Mouse (Mus musculus) hindbrain, embryonic 16.5 days (tissue): Measurements from ENCODE around the gene Snx6. TPM values are rescaled to one million over a fixed set of nuclear protein-coding genes. Genes with fewer than 3 reads are reported as not detected.

Experiments
- polyA plus RNA-seq: library from polyadenylated mRNA; unstranded; fragments of >200 nt; fragmentation: Nextera tagmentation; extraction: Ambion mirVana; gene quantifications from 2 replicates; pipeline ENCODE4 v1.2.1, GENCODE M21; 2015

The Snx6 gene
- polyA plus RNA-seq, 1 experiment from 2014 or later: 132 TPM

Other genes with a start within 250 kb of the Snx6 start
- gene Sptssa, start 139.1 kb downstream of the Snx6 start, polyA plus RNA-seq: 198 and 213 TPM in 2 replicates
- 73.4 and 81.1 TPM in 2 replicates for gene Eapp, start 99.8 kb downstream of the Snx6 start, polyA plus RNA-seq
- gene Cfl2, start 67.2 kb upstream of the Snx6 start, polyA plus RNA-seq: 317 and 323 TPM in 2 replicates
- gene Gm20403, start 190.8 kb upstream of the Snx6 start, polyA plus RNA-seq: not detected in 2 replicates
- 5.6 and 6.5 TPM in 2 replicates for gene Baz1a, start 218.6 kb upstream of the Snx6 start, polyA plus RNA-seq